Comparison of ENCODE assay signal across 9 mouse cellular contexts in genomic region chr2:130451727-130452090, GRCm38 (mm10). TPM values are rescaled to one million over a fixed set of nuclear protein-coding genes. Genes with fewer than 3 reads are reported as not detected.
DNase-seq lines count a peak whose midpoint lies in the region; ATAC-seq and TF ChIP-seq lines count a peak whose summit lies in the region.
"Had no signal": no experiment of that assay in that cellular context is flagged by ENCODE, and none has a peak within 500 bp of the region (broad histone marks: within the 10 kb centered on the region; RNA-seq: fewer than 3 reads in every experiment).

No protein-coding gene starts in this region.

- H3K4me2 ChIP-seq in embryonic facial prominence, embryonic 14.5 days (ENCODE audit: low read depth, low read length): peak overlapping the region; percentile 75
- peak overlapping the region; percentile 60 for H3K4me2 ChIP-seq in hindbrain, postnatal 0 days (ENCODE audit: low read depth, low read length)
- H3K4me2 ChIP-seq in myocyte (ENCODE audit: low read depth): peak overlapping the region; percentile 78

- no peak overlapping the region for H3K27ac ChIP-seq in embryonic facial prominence, embryonic 14.5 days (replicated peaks; ENCODE audit: low read depth, low read length)
- no peak overlapping the region for H3K27ac ChIP-seq in hindbrain, postnatal 0 days

- TF ChIP-seq POLR2A in myocyte (IDR thresholded peaks at IDR 0.05; ENCODE audit: insufficient read length, low read depth): no peak

- no peaks in the 10 kb centered on the region for H3K27me3 ChIP-seq in embryonic facial prominence, embryonic 14.5 days (replicated peaks; ENCODE audit: control insufficient read depth, insufficient read depth, low read length)
- H3K27me3 ChIP-seq in hindbrain, postnatal 0 days (ENCODE audit: insufficient read depth, low read length): no peaks in the 10 kb centered on the region
- no peaks in the 10 kb centered on the region for H3K27me3 ChIP-seq in myocyte (ENCODE audit: control insufficient read depth, insufficient read depth, insufficient read length)

- H3K36me3 ChIP-seq in embryonic facial prominence, embryonic 14.5 days (ENCODE audit: control insufficient read depth, insufficient read depth, low read length): no peaks in the 10 kb centered on the region
- H3K36me3 ChIP-seq in hindbrain, postnatal 0 days (ENCODE audit: insufficient read depth, low read length): no peaks in the 10 kb centered on the region
- H3K36me3 ChIP-seq in myocyte (ENCODE audit: control insufficient read depth, insufficient read depth): no peaks in the 10 kb centered on the region

- H3K4me1 ChIP-seq in embryonic facial prominence, embryonic 14.5 days (ENCODE audit: control insufficient read depth, insufficient read depth, low read length): peaks cover 15% of the 10 kb centered on the region
- H3K4me1 ChIP-seq in hindbrain, postnatal 0 days (ENCODE audit: insufficient read depth, low read length): peaks cover 17% of the 10 kb centered on the region

- peak overlapping the region; percentile 65 for H3K4me3 ChIP-seq in embryonic facial prominence, embryonic 14.5 days (ENCODE audit: low read depth, low read length)
- peak overlapping the region; percentile 93 for H3K4me3 ChIP-seq in hindbrain, postnatal 0 days (ENCODE audit: low read length)
- peak overlapping the region; percentile 60 for H3K4me3 ChIP-seq in myocyte

- H3K9ac ChIP-seq in embryonic facial prominence, embryonic 14.5 days (ENCODE audit: low read depth, low read length): peak overlapping the region; percentile 85; the same call in 1 of the 2 replicates
- peak overlapping the region; percentile 86 for H3K9ac ChIP-seq in hindbrain, postnatal 0 days (replicated peaks; ENCODE audit: low read length)

- TF ChIP-seq CTCF in hindbrain, postnatal 0 days (IDR thresholded peaks at IDR 0.05; ENCODE audit: low read depth): no peak

- no peaks in the 10 kb centered on the region for H3K9me3 ChIP-seq in embryonic facial prominence, embryonic 14.5 days (ENCODE audit: control insufficient read depth, low read length)
- no peaks in the 10 kb centered on the region for H3K9me3 ChIP-seq in hindbrain, postnatal 0 days (ENCODE audit: low read length)

- H3K79me2 ChIP-seq in myocyte (ENCODE audit: control insufficient read depth, insufficient read depth): peaks cover 62% of the 10 kb centered on the region

- peak; percentile 26 for DNase-seq in kidney, postnatal 10 days
- DNase-seq in kidney, postnatal 36 days: no peak
- DNase-seq in embryonic facial prominence, embryonic 14.5 days (ENCODE audit: low spot score): no peak
- no peak for DNase-seq in hindbrain, postnatal 0 days (ENCODE audit: low spot score)
- no peak for DNase-seq in spleen, adult 18-20 months
- DNase-seq in spleen, postnatal 10 days (ENCODE audit: low spot score in 2 of 2): no peak
- DNase-seq in frontal cortex, postnatal 10 days (ENCODE audit: low spot score in 2 of 2): no peak

- no peak for ATAC-seq in embryonic facial prominence, embryonic 14.5 days (ENCODE audit: low read depth)
- ATAC-seq in hindbrain, postnatal 0 days: no peak

- 65% methylated on average over 3 of the region's 3 CpGs for WGBS in embryonic facial prominence, embryonic 14.5 days
- 37% methylated on average over 3 of the region's 3 CpGs for whole genome bisulfite sequencing in hindbrain, postnatal 0 days

- H3ac ChIP-seq in myocyte (ENCODE audit: control insufficient read depth, insufficient read length): no peak overlapping the region

TF ChIP-seq in myocyte, 11 proteins besides CTCF, POLR2A, EP300 and RAD21:
- TF ChIP-seq REST (IDR thresholded peaks at IDR 0.05; ENCODE audit: insufficient read depth, insufficient read length): no peak
- no peak for TF ChIP-seq POLR2AphosphoS2 (IDR thresholded peaks at IDR 0.05; ENCODE audit: insufficient read length, low read depth)
- no peak for TF ChIP-seq MYOG (IDR thresholded peaks at IDR 0.05; ENCODE audit: control insufficient read depth in 1 of 3, insufficient read depth in 1 of 3, insufficient read length in 2 of 3, low read depth in 2 of 3)
- TF ChIP-seq CEBPB (IDR thresholded peaks at IDR 0.05; ENCODE audit: insufficient read depth, poor library complexity, severe bottlenecking): no peak
- TF ChIP-seq MYOD1 (IDR thresholded peaks at IDR 0.05; ENCODE audit: control insufficient read depth in 1 of 3, insufficient read length in 2 of 3, low read depth in 2 of 3): no peak
- TF ChIP-seq E2F4 (IDR thresholded peaks at IDR 0.05; ENCODE audit: insufficient read depth): no peak
- no peak for TF ChIP-seq TCF3 (IDR thresholded peaks at IDR 0.05; ENCODE audit: insufficient read length, low read depth)
- no peak for TF ChIP-seq USF1 (IDR thresholded peaks at IDR 0.05; ENCODE audit: low read depth)
- no peak for TF ChIP-seq TCF12 (IDR thresholded peaks at IDR 0.05; ENCODE audit: insufficient read depth, poor library complexity, severe bottlenecking)
- no peak for TF ChIP-seq MAX (IDR thresholded peaks at IDR 0.05; ENCODE audit: low read depth)
- TF ChIP-seq SRF (IDR thresholded peaks at IDR 0.05; ENCODE audit: control insufficient read depth, insufficient read length, low read depth): no peak

RNA-seq across cellular contexts. Expression of gene Ptpra, which starts 1.6 kb away (rescaled TPM):
- 111 and 115 TPM in 2 replicates for polyA plus RNA-seq in embryonic facial prominence, embryonic 14.5 days (2014; fragmentation: Nextera tagmentation; extraction: Ambion mirVana)
- 96.7 and 105 TPM in 2 replicates for total RNA-seq in hindbrain, postnatal 0 days (2014; rRNA removed)
- 143 and 145 TPM in 2 replicates for polyA plus RNA-seq in hindbrain, postnatal 0 days (2015; fragmentation: Nextera tagmentation; extraction: Ambion mirVana)
- 57.9 TPM for polyA plus RNA-seq in myocyte (2012; fragmentation: generic; extraction: Trizol)

RNA-seq across cellular contexts. Expression of gene Pced1a, which starts 27.2 kb away (rescaled TPM):
- polyA plus RNA-seq in embryonic facial prominence, embryonic 14.5 days (2014; fragmentation: Nextera tagmentation; extraction: Ambion mirVana): 12.2 and 12.3 TPM in 2 replicates
- 19.5 and 20.4 TPM in 2 replicates for total RNA-seq in hindbrain, postnatal 0 days (2014; rRNA removed)
- 10.3 and 10.7 TPM in 2 replicates for polyA plus RNA-seq in hindbrain, postnatal 0 days (2015; fragmentation: Nextera tagmentation; extraction: Ambion mirVana)
- polyA plus RNA-seq in myocyte (2012; fragmentation: generic; extraction: Trizol): 10.9 TPM

RNA-seq across cellular contexts. Expression of gene Vps16, which starts 27.6 kb away (rescaled TPM):
- 51.6 and 66.0 TPM in 2 replicates for polyA plus RNA-seq in embryonic facial prominence, embryonic 14.5 days (2014; fragmentation: Nextera tagmentation; extraction: Ambion mirVana)
- 50.4 and 63.3 TPM in 2 replicates for total RNA-seq in hindbrain, postnatal 0 days (2014; rRNA removed)
- polyA plus RNA-seq in hindbrain, postnatal 0 days (2015; fragmentation: Nextera tagmentation; extraction: Ambion mirVana): 89.5 and 94.0 TPM in 2 replicates
- polyA plus RNA-seq in myocyte (2012; fragmentation: generic; extraction: Trizol): 43.6 TPM

RNA-seq across cellular contexts. Expression of gene Tmem239, which starts 45.4 kb away (rescaled TPM):
- polyA plus RNA-seq in embryonic facial prominence, embryonic 14.5 days (2014; fragmentation: Nextera tagmentation; extraction: Ambion mirVana): not detected in 2 replicates
- total RNA-seq in hindbrain, postnatal 0 days (2014; rRNA removed): not detected in 2 replicates
- polyA plus RNA-seq in hindbrain, postnatal 0 days (2015; fragmentation: Nextera tagmentation; extraction: Ambion mirVana): not detected in 2 replicates
- polyA plus RNA-seq in myocyte (2012; fragmentation: generic; extraction: Trizol): not detected
- total RNA-seq: hematopoietic stem cell, adult 5-6 weeks had no signal

RNA-seq across cellular contexts. Expression of gene 1700020A23Rik, which starts 46.6 kb away (rescaled TPM):
- polyA plus RNA-seq in embryonic facial prominence, embryonic 14.5 days (2014; fragmentation: Nextera tagmentation; extraction: Ambion mirVana): not detected in 2 replicates
- total RNA-seq in hindbrain, postnatal 0 days (2014; rRNA removed): not detected in 2 replicates
- polyA plus RNA-seq in hindbrain, postnatal 0 days (2015; fragmentation: Nextera tagmentation; extraction: Ambion mirVana): 0.49 TPM in 1 of 2 replicates, not detected in the other
- not detected for polyA plus RNA-seq in myocyte (2012; fragmentation: generic; extraction: Trizol)
- total RNA-seq: hematopoietic stem cell, adult 5-6 weeks had no signal
